Mouse (Mus musculus): Measurements from ENCODE around the gene Swi5.
"Not testable (repeated sequence)": the region's sequence is repeated elsewhere in the genome, so short reads cannot be mapped to it uniquely, and the experiment has no call there.

Swi5 gene

DNA sequence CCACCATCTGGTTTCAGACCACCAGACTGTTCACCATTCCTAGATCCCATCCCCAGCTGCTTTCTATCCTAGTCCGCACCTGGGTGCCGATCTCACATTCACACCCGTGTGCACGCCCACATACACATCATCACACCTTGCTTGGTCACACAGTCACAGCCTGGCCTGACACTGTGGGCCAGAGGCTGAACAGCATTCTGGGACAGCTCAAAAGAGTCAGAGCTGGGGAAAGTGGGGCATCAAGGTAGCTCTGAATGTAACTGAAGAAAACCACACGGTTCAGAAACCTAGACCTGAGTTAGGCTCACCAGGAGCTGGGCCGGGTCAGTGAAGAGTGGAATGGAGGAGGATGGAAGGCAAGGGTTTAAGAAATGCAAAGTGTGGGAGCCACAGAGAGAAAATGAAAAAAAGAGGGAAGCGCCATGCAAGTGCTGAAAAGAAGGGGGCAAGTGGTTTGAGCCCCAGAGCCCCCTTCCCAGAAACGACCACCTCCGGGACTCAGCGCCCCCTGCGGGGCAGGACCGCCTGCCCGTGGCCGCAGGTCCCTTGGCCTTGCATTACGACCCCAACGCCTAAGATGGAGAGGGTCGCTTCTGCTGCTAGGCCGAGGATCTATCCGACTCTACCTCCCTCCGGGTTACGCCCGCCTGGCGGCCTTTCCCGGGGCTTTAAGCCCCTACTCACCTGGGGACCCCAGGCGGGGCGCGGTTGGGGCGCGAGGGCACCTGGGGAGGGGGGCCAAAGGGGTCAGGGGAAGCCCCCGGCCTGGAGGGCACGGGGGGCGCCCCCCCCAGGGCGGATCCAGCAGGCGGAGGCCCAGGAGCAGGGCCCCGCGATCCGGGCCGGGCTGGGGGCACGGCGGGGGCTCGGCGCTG, 23.8 kb upstream of the Swi5 start:
- DNase-seq (ENCODE audit: low spot score), result no peak

DNA sequence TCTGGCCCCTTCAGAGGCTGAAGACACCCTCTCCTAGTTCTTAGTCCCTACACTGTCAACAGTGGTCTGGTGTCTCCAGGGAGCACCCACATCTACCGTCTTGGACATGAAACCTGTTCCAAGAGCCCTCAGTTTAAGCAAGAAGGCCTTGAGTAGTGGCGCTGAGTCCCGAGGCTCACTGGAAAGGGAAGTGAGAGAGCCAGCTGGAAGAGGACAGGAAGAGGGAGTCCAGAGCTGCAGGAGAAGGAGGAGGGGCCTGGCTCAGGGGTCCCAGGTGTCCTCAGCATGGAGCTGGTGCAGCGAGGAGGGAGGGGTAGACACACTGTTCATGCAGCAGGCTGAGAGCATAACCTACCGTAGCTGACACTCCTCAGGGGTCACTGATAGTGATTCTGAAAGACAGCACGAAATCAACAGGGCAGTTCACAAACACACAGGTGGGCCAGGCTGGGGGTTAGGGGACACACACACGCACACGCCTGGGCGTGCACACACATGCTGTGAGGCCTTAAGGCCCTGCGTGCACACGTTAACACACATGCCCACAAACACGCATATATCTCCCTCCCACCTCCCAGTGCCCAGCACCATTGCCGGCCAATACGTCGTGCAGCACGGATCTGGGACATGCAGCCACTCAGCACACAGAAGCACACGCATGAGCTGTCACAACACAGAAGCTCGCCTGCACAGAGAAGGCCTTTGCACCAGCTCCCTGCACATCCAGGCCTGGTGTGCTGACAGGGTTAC, 22.4 kb upstream of the Swi5 start:
- DNase-seq (ENCODE audit: low spot score), result no peak

DNA sequence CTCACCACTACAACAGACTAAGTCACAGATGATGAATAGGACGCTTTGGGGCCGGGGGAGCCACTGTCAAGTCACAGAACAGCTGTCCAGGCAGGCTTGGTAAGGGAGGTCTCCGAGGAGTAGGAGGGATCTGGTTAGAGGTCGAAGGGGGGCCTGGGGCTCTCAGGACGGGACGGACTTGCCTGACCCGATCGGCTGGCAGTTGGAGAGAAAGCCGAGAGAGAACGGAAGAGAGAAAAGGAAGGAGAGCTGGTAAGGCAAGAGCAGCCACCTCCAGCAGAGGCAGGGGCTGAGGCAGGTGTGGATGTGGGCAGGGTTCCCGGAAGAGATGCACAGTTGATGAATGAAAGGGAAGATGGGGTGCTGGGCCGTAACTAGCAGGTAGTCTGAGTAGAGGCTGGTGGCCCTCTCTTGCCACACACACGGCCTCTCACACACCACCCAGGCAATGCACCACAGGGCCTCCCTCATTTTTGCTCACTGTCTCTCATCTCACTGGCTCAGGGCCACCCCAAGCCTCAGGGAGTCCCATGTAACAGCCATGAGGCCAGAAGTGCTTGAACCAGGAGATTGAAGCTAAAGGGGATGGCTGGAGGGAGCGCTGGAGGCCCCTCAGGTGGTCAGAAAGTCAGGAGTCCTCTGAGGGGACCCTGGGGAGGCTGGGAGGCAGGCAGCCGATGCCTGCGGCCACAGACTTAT, 21.1 kb upstream of the Swi5 start:
- no peak for DNase-seq (ENCODE audit: low spot score)

DNA sequence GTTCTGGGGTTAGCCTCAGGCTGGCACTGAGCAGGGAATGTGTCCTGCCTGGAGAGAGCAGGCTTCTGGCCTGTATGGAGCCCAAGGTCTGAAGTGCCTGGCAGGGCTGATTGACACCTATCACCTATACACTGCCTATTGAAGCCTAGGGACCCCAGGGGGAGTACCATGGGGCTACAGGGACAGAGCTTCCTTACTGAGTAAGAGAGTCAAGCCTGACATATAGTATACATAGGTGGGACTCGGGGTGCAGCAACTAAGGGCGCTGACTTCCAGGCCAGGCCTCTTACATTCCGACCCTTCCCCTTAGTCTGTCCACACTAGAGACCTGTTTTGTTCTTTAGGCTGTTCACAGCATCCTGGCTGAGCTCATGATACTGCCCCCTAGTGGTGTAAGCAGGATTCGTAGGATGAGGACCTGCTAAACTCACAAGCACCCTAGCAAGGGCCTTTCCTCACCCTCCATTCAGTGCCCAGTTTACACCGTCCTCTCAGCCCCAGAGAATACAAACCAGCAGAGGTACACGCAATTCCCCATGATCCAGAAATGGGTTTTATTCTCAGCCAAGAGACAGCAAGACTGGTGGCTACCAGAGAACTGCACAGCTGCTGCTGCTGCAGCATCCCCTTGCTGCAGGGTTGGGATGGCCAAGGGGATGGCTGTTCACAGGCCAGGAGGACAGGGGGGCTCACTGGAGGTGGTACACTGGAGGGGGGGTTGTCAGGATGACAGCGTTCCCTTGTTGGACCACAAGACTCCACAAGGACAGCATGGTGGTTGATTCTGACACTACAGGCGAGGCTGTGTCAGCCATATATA, 20.3 kb upstream of the Swi5 start:
- DNase-seq (ENCODE audit: low spot score), result peak; percentile 68

DNA sequence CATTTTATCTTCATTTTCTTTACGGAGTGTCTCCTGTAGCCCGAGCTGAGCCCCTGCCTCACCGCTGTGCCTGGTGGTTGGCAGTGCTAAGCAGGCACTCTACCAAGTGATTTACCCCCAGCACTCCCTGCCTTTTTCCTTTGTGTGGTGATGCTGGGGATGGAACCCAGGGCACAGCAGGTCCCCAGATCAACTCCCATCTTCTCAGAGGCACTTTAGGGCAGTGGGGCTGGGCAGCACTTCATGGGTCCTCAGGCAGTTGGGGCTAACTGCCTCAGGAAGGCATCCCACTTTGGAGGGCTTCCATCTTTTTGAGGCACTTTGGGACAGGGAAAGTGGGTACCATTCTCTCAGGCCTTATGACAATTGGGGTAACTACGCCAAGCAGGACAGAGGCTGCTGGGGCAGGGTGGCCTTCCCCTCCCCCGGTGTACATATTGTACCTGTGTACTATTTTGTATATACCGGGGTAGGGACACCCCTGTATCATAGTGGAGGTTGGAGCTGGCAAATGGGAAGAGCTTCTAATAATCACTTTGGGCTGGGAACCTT, 19.4 kb upstream of the Swi5 start:
- no peak for DNase-seq (ENCODE audit: low spot score)

DNA sequence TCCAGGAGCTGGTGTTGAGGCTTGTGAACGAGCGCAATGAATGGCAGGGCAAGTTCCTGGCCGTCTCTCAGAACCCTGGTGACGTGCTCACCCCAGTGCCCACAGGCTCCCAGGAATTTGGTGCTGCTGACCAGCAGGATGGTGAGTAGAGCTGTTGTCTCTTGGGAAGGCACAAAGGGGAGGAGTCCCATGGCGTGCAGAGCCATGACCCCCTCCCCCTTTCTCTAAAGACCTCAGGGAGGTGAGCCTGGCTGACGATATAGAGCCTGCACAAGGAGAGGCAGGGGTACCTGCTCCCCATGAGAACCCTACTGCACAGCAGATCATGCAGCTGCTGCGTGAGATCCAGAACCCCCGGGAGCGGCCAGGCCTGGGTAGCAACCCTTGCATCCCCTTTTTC, 18.3 kb upstream of the Swi5 start:
- no peak for DNase-seq (ENCODE audit: low spot score)

DNA sequence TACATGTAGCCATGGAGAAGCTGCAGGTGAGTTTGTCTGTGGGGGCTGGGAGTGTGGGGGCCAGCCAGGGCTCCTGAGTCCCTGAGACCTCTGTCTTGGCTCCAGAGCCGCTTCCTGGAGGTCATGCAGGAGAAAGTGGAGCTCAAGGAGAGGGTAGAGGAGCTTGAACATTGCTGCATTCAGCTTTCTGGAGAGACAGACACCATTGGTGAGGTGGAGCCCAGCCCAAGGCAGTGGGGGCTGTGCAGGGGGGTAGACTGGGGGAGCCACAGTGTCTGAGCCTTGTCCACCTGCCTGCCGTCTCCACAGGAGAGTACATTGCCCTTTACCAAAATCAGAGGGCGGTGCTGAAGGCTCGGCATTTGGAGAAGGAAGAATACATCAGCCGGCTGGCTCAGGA, 17.8 kb upstream of the Swi5 start:
- DNase-seq (ENCODE audit: low spot score), result no peak

DNA sequence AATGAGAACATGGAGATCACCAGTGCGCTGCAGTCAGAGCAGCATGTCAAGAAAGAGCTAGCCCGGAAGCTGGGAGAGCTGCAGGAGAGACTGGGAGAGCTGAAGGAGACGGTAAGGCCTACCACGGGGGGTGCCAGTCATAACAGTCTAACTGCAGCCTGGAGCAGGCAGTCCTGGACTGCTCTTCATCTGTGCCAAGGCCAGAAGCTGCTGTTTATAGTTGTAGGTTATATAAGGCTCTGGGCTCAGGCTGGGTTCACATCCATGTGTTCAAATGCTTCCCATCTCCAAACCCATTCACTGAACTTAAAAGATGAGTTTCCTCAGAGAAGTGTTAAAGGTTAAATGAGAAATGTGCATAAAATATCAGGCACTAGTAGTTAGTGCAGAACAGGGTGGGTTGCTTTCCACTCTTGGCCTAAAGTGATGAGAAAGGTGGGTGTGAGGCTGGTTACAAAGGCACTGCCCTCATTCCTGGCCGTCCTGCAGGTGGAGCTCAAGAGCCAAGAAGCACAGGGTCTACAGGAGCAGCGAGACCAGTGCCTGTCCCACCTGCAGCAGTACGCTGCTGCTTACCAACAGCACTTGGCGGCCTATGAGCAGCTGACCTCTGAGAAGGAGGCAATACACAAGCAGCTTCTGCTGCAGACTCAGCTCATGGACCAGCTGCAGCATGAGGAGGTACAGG, 16.4 kb upstream of the Swi5 start:
- DNase-seq (ENCODE audit: low spot score), result peak; percentile 76

DNA sequence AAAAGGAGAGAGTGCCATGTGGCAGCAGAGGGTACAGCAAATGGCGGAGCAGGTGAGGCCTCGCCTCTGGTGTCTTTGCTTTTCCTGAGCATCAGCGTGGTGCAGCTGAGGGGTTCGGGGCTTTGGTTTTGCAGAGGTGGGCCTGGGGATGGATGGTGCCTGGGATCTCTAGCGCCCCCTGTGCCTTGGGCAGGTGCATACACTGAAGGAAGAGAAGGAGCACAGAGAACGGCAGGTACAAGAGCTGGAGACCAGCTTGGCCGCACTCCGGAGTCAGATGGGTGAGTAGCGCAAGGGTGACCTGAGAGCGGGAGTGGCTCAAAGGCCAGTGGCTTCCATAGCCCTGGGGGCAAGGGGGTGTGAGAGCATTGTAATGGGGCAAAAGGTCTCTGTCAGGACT, 15.1 kb upstream of the Swi5 start:
- DNase-seq (ENCODE audit: low spot score), result no peak

DNA sequence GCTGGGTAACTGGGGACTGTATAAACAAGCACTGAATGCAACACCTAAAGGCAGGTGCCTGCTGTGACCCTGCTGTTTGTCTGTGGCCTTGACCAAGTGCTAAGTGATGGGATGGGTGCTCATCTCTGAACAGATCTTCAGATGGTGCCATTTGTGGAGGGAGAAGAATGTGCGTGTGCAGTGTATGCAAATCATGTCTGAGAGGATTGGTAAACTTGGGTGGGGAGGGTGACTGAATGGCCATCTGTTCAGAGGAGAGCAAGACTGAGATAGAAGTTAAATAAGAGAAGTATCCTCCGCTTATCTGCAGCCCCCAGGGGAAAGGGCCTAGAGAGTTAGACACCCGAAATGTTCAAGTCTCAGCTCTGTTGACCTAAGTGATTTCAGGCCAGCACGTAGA, 11.6 kb upstream of the Swi5 start:
- no peak for DNase-seq (ENCODE audit: low spot score)

DNA sequence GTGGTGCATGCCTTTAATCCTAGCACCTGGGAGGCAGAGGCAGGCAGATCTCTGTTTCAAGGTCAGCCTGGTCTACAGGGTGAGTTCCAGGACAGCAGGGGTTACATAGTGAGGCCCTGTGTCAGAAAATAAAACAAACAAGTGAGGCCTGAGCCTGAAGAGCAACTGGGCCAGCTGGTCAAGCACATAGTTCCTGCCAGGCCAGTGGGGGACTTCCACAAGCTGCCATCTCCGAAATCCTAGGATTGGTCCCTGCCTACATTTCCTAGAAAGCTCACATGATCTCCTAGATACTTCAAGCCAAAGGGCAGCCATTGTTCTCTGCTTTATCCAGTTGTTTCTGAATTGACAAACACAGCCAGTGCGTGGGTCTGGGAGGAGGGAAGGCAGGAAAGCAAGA, 8.0 kb upstream of the Swi5 start:
- DNase-seq (ENCODE audit: low spot score), result not testable (repeated sequence)

DNA sequence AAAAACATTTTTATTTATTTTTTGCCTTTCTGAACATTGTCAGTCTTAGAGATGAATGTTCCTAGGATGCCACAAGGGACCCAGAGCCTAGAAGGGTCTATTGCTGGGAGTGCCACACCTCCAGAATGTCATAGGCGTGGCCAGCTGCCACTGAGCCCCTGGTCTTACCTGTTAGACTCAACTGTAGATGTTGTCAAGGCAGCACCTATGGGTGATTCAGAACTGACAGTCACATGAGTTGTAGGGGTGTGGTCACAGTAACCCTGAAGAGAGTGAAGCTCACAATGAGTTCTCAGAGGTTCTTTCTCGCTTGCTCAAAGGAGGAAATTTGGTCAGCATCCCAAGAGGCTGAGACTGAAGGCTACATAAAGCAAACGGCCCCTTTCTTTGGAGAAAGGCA, 7.4 kb upstream of the Swi5 start:
- no peak for DNase-seq (ENCODE audit: low spot score)

DNA sequence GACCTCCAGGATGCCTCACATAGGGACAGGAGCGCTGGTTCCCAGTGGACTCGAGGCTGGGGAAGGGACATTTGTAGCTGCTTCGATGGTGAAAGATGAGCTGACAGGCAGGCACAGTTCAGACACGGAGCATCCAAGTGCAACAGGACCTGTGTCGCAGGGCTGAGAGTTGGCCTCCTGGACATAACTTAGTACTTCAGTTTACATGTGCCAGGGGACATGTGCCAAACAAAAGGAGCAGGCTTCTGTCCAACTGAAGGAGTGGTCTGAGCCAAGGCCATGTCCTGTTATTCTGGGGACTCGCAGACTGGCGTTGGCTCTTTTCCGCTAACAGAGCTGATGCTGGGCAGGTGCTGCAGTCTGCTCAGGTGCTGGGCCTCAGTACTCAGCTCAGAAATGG, 6.5 kb upstream of the Swi5 start:
- peak; percentile 25 for DNase-seq (ENCODE audit: low spot score)

DNA sequence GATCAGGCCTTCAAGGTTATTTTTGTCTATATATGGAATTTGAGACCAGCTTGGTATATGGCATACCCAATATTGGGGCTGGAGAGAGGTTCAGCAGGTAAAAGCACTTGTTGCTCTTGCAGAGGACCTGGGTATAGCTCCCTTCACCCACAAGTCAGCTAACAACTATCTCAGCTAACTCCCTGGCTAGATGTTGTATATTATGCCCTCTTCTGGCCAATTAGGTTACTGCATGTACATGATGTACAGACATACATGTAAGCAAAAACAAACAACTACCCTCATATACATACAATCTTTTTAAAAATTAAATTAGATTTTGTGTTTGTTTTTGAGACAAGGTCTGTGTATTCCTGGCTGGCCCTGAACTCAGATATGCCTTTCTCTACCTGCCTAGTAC, 1.7 kb upstream of the Swi5 start:
- DNase-seq (ENCODE audit: low spot score), result peak; percentile 50

DNA sequence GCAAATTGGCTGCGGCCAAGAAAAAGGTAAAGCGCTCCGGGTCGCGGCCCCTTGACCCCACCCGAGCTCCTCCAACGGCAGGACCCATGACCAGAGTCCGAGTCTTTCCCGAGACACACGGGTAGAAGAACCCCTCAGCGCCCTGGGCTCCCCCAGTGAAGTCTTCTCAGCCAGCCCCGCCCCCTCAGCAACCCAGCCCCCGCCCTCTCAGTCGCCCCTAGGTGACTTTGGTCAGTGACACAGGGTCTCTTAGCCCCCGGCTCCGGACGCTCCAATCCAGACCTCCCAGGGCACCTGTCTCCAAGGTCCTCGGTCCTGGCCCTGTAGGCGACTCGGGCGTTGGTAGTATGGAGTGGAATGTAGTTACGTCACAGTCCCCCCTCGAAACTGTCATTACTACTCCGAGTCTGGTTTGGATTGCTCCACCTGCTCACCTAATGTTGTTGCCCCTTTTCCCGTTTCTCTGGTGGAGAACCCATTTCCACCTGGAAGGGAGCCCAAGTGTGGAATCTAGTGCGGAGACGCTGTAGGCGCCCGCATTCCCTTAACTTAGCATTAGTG, 576 bp upstream of the Swi5 start:
- DNase-seq (ENCODE audit: low spot score), result peak; percentile 49

DNA sequence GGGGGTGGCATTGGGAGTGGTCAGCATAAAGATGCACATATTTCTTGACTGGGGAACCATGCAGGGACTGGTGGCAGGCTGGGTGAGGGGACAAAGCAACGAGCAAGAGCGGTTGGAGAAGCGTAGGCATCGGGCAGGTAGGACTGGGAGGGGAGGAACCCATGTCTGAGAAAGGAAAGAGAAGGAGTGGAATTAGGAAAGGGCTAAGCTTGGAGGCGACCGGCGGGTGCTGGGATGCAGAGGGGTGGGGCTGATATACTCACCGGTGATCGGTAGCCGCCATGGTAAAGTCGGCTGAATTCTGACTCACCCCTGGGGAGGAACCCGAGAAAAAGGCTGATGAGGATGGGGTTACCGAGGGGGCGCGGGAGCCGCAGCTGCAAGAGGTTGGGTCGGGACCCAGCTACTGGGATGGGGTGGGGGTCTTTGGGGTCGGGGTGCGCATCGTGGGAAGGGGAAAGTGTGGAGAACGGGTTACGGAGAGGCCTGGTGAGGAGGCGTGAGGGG, 488 bp downstream of the Swi5 start, which contains the start of gene Golga2:
Gene Golga2 (plus strand): TSS at position 51 of the 507 bp plus-strand sequence.
- peak; percentile 33 for DNase-seq (ENCODE audit: low spot score)

DNA sequence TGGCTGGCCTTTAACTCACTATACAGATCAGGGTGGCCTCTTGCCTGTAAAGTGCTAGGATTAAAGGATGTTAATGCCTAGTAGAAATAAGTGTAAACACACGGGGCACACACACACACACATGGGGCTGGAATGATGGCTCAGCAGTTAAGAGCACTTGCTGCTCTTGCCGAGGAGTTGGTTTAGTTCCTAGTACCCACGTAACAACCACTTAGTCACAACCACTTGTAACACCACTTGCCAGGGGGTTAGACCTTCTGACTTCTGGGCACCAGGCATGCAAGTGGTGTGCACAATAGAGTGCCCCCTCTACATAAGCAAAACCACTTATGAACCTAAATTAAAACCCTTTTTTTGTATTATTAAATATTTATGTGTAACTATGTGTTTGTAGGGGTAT, 3.9 kb downstream of the Swi5 start:
- DNase-seq (ENCODE audit: low spot score), result no peak

DNA sequence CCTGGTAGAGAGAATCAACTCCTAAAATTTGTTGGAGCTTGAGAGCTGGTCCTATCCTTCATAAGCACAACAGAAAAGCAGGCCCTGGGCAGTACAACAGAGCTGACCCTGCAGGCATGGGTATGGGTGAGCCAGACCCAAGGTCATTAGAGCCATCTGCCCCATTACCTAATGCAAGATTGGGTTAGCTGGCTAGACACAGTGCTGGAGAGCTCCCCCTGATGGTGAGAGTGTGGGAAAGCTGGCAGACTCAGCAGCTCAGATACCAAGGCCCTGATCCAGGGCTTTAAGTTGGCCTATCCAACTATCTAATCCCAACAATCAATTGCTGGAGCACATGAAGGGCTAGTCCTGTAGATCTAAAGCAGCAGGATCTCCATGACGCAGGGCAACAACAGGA, 5.1 kb downstream of the Swi5 start:
- DNase-seq (ENCODE audit: low spot score), result peak; percentile 92

DNA sequence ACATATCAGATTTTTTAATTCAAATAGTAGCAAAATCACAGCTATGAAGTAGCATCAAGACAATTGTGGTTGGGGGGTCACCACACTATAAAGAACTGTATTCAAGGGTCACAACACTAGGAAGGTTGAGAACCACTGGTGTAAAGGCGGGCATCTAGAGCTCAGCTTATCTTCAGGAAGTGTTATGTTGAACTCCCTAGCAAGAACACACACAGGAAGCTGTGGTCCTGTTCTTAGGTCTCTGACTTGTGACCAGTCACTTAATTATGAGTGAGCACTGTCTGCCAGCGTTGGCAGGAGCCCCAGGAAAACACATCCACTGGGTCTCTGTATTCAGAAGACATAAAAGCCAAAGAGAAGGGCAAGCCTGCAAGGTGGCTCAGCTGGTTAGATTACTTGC, 5.6 kb downstream of the Swi5 start:
- peak; percentile 29 for DNase-seq (ENCODE audit: low spot score)

DNA sequence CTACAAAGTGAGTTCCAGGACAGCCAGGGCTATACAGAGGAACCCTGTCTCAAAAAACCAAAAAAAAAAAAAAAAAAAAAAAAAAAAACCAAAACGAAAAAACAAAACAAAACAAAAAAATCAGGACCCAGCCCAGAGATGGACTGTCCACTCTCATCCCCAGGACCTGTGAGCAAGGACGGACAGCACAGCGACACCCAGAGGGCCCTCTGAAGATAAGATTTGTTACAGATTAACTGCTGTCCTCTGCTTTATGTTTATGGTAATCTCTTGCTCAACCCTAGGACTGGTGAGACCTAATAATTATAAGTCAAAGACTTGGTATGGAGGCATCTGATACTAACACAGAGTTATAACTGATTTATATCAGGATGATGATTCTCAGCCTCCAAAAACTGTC, 12.1 kb downstream of the Swi5 start:
- DNase-seq (ENCODE audit: low spot score), result no peak
